Comparison of ENCODE assay signal across 14 mouse cellular contexts in the genomic region with DNA sequence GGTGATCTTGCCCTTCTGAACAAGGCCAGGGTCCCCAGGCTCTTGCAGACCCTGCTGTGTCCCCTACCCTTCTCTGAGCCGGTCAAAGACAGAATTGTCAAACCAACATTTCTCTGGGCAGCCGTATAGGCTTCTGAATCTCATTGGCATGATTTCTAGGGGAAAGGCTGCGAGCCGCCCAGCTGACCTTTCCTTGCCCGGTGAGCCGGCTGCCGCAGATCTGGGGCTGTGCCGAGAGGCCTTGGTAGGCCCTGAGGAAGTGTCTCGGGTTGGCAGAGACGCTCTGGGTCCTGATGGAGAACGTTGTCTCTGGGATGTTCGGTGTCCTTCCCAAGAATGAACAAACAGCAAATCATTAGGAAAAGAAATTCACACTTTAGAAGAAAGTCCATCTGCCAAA. TPM values are rescaled to one million over a fixed set of nuclear protein-coding genes. Genes with fewer than 3 reads are reported as not detected.
DNase-seq lines count a peak whose midpoint lies in the region.
"Had no signal": no experiment of that assay in that cellular context is flagged by ENCODE, and none has a peak within 500 bp of the region (broad histone marks: within the 10 kb centered on the region; RNA-seq: fewer than 3 reads in every experiment).

No protein-coding gene starts in this region.

- DNase-seq in adrenal gland, adult 2 months = peak; percentile 72
- DNase-seq in adrenal gland, adult 18-20 months (ENCODE audit: low spot score in 2 of 2) = no peak
- DNase-seq in adrenal gland, postnatal 10 days = peak; percentile 72
- DNase-seq in adrenal gland, postnatal 36 days = peak; percentile 64 to 69
- DNase-seq in frontal cortex, postnatal 14 days (ENCODE audit: low spot score in 2 of 2) = no peak
- DNase-seq in embryo, embryonic 9.5 days (ENCODE audit: extremely low spot score) = no peak
- DNase-seq: B cell, adult 2 months; cerebellum, adult 11 months; cerebellum, adult 2 months; cerebellum, adult 9-11 months; cerebellum, postnatal 25 days; gastrocnemius, postnatal 10 days; heart, adult 11 months; kidney, adult 2 months had no signal

RNA-seq across cellular contexts. Expression of a gene that starts 8.9 kb away (rescaled TPM):
- 10 to 100 TPM; 19.2 to 23.8 TPM for total RNA-seq in adrenal gland, adult 2 months (2021)
- 16.7 and 17.3 TPM in 2 replicates for polyA plus RNA-seq in adrenal gland, adult 2 months (2012; rRNA removed)
- 10 to 100 TPM; 22.1 to 23.7 TPM for total RNA-seq in adrenal gland, adult 18-20 months (2021)
- total RNA-seq in adrenal gland, postnatal 10 days (2021) = 10 to 100 TPM; 30.8 to 39.4 TPM
- total RNA-seq in adrenal gland, postnatal 36 days (2021) = 10 to 100 TPM; 21.5 to 26.9 TPM

Comparison
In these comparisons a context has a peak if more than half of its experiments do, and no peak if none do; other contexts are left out.
1. DNase-seq: peak in adrenal gland, adult 2 months (single experiment), adrenal gland, postnatal 10 days (single experiment) and adrenal gland, postnatal 36 days (2 of 2); none in adrenal gland, adult 18-20 months (0 of 2), frontal cortex, postnatal 14 days (0 of 2) and embryo, embryonic 9.5 days (single experiment).